Mouse (Mus musculus): ENCODE results near the gene Gdf15. TPM values are rescaled to one million over a fixed set of nuclear protein-coding genes. Genes with fewer than 3 reads are reported as not detected.

The Gdf15 gene
- total RNA-seq, 1 experiment from 2014 or later: 2.2 TPM

- DNase-seq: no peak
Observed at GRCm38 (mm10) chr8:70657214-70657613, 25.0 kb upstream of the Gdf15 start.

GRCm38 (mm10) chr8:70656193-70656790 lies 24.0 kb upstream of the Gdf15 start:
- no peak for DNase-seq

GRCm38 (mm10) chr8:70655469-70655868 lies 23.2 kb upstream of the Gdf15 start:
- DNase-seq: no peak

- DNase-seq: no peak
Observed at GRCm38 (mm10) chr8:70654121-70654520, 21.9 kb upstream of the Gdf15 start.

- DNase-seq: peak; percentile 72
Observed at GRCm38 (mm10) chr8:70653226-70653625, 21.0 kb upstream of the Gdf15 start.

- no peak for DNase-seq
Observed at GRCm38 (mm10) chr8:70650351-70650750, 18.1 kb upstream of the Gdf15 start.

GRCm38 (mm10) chr8:70649324-70649723 lies 17.1 kb upstream of the Gdf15 start:
- peak; percentile 83 for DNase-seq

GRCm38 (mm10) chr8:70648921-70649320 lies 16.7 kb upstream of the Gdf15 start:
- DNase-seq: no peak

- DNase-seq: no peak
Observed at GRCm38 (mm10) chr8:70648164-70648442, 15.8 kb upstream of the Gdf15 start.

- no peak for DNase-seq
Observed at GRCm38 (mm10) chr8:70647343-70648163, 15.3 kb upstream of the Gdf15 start.

- DNase-seq: peak; percentile 41
Observed at GRCm38 (mm10) chr8:70646775-70647174, 14.5 kb upstream of the Gdf15 start.

GRCm38 (mm10) chr8:70646369-70646768 lies 14.1 kb upstream of the Gdf15 start:
- DNase-seq: no peak

GRCm38 (mm10) chr8:70645501-70646224 lies 13.4 kb upstream of the Gdf15 start:
- peak; percentile 58 for DNase-seq

GRCm38 (mm10) chr8:70644065-70644464 lies 11.8 kb upstream of the Gdf15 start:
- DNase-seq: no peak

- DNase-seq: no peak
Observed at GRCm38 (mm10) chr8:70643019-70643418, 10.8 kb upstream of the Gdf15 start.

GRCm38 (mm10) chr8:70638752-70639151 lies 6.5 kb upstream of the Gdf15 start:
- no peak for DNase-seq

GRCm38 (mm10) chr8:70636838-70637237 lies 4.6 kb upstream of the Gdf15 start:
- DNase-seq: no peak

GRCm38 (mm10) chr8:70635527-70635926 lies 3.3 kb upstream of the Gdf15 start:
- DNase-seq: no peak

GRCm38 (mm10) chr8:70634066-70634465 lies 1.8 kb upstream of the Gdf15 start:
- DNase-seq: peak; percentile 72

GRCm38 (mm10) chr8:70631436-70631835 lies 820 bp downstream of the Gdf15 start:
- DNase-seq: peak; percentile 41

- peak; percentile 75 for DNase-seq
Observed at GRCm38 (mm10) chr8:70630532-70631381, 1.5 kb downstream of the Gdf15 start.

Data from adrenal gland, postnatal 25 days (tissue).